Comparison of ENCODE assay signal across 8 mouse cellular contexts in genomic region chr2:157567235-157567961, GRCm38 (mm10). TPM values are rescaled to one million over a fixed set of nuclear protein-coding genes. Genes with fewer than 3 reads are reported as not detected.
A peak's percentile ranks its signal among the peaks of the same experiment; 100 is the strongest.
DNase-seq lines count a peak whose midpoint lies in the region; ATAC-seq and TF ChIP-seq lines count a peak whose summit lies in the region.

No protein-coding gene starts in this region.

- H3K4me3 ChIP-seq in heart, embryonic 11.5 days (ENCODE audit: low read depth, low read length), result no peak overlapping the region; the same call in 1 of the 2 replicates
- H3K4me3 ChIP-seq in G1E (ENCODE audit: low read depth, low read length) (peak overlapping the region; percentile 97), macrophage (ENCODE audit: inconsistent target) (peak overlapping the region; percentile 66)

- 81% methylated on average over 11 of the region's 11 CpGs for WGBS in heart, embryonic 11.5 days (ENCODE audit: insufficient replicate concordance)
- WGBS in macrophage (ENCODE audit: missing documents), result 58% methylated on average over 11 of the region's 11 CpGs

- H3K27me3 ChIP-seq in heart, embryonic 11.5 days (ENCODE audit: control insufficient read depth, insufficient read depth, low read length), result no peaks in the 10 kb centered on the region
- peaks cover 12% of the 10 kb centered on the region for H3K27me3 ChIP-seq in G1E (ENCODE audit: insufficient read depth, low read length)

- H3K4me2 ChIP-seq in heart, embryonic 11.5 days, result peak overlapping the region; percentile 76

- no peak for ATAC-seq in heart, embryonic 11.5 days (replicated peaks; ENCODE audit: insufficient number of reproducible peaks, low FRiP score, low TSS enrichment)
- ATAC-seq in G1E (ENCODE audit: extremely low read depth, insufficient number of reproducible peaks, low FRiP score, poor library complexity, severe bottlenecking), result no peak
- peak; percentile 34 for ATAC-seq in granulocyte monocyte progenitor cell, adult 5-6 weeks (replicated peaks; ENCODE audit: poor library complexity, severe bottlenecking)

- H3K9me3 ChIP-seq in heart, embryonic 11.5 days (replicated peaks; ENCODE audit: control insufficient read depth, low read length), result no peaks in the 10 kb centered on the region
- no peaks in the 10 kb centered on the region for H3K9me3 ChIP-seq in G1E (replicated peaks)

- DNase-seq in heart, postnatal 14 days, result no peak
- peak; percentile 29 for DNase-seq in G1E (ENCODE audit: low spot score)
- no peak for DNase-seq in spleen, adult 12 weeks (ENCODE audit: low spot score)
- DNase-seq in kidney, postnatal 4 days, result no peak
- DNase-seq in cerebellum, adult 9-10 months, result no peak

- intact Hi-C loops in heart, postnatal 14 days (cut with DNase I), result no loop called here

- TF ChIP-seq CTCF in G1E (IDR thresholded peaks at IDR 0.05; ENCODE audit: low read depth, low read length), result no peak

- H3K79me2 ChIP-seq in macrophage (ENCODE audit: inconsistent target), result peaks cover 35% of the 10 kb centered on the region

- H3K4me1 ChIP-seq in heart, embryonic 11.5 days (ENCODE audit: control insufficient read depth, insufficient read depth, low read length), result peaks cover 10% of the 10 kb centered on the region; the same call in 1 of the 2 replicates
- peaks cover 40% of the 10 kb centered on the region for H3K4me1 ChIP-seq in G1E (ENCODE audit: insufficient read depth, low read depth, low read length)

- H3K9ac ChIP-seq in heart, embryonic 11.5 days (ENCODE audit: low read depth, low read length), result no peak overlapping the region; the same call in 1 of the 2 replicates

- H3K27ac ChIP-seq in heart, embryonic 11.5 days (ENCODE audit: low read depth, low read length), result no peak overlapping the region
- H3K27ac ChIP-seq in macrophage, result peak overlapping the region; percentile 99

- peaks cover 1% of the 10 kb centered on the region; the same call in 1 of the 2 replicates for H3K36me3 ChIP-seq in heart, embryonic 11.5 days (ENCODE audit: control insufficient read depth, insufficient read depth, low read length)
- H3K36me3 ChIP-seq in G1E (replicated peaks) (peaks cover 11% of the 10 kb centered on the region), macrophage (ENCODE audit: inconsistent target) (no peaks in the 10 kb centered on the region)

RNA-seq across cellular contexts. Expression of gene Blcap, which starts 3.7 kb away (rescaled TPM):
- 36.5 and 42.1 TPM in 2 replicates for polyA plus RNA-seq in heart, embryonic 11.5 days (2014; fragmentation: Nextera tagmentation; extraction: Ambion mirVana)
- 10 to 100 TPM; 59.0 to 59.5 TPM for total RNA-seq in heart, postnatal 14 days (2021)
- 24.1 and 27.2 TPM in 2 replicates for total RNA-seq in G1E (2014; fragmentation: Nextera tagmentation)
- total RNA-seq in G1E (2017), result 22.0 and 23.3 TPM in 2 replicates
- polyA plus RNA-seq in G1E (2012), result 16.7 and 17.3 TPM in 2 replicates
- total RNA-seq in granulocyte monocyte progenitor cell, adult 5-6 weeks (2014; fragmentation: Nextera tagmentation), result 13.4 and 29.1 TPM in 2 replicates
- total RNA-seq in granulocyte monocyte progenitor cell, adult 5-6 weeks (2017), result 6.7 and 7.9 TPM in 2 replicates
- total RNA-seq in macrophage (2018; cell fraction: chromatin; rRNA removed), result 100 to 1,000 TPM in 15 of 26 experiments, 10 to 100 TPM in 11; 63.6 to 237 (median 104) TPM
- 10 to 100 TPM; 30.1 to 59.7 (median 35.1) TPM for total RNA-seq in macrophage (2018; cell fraction: cytosol; rRNA removed)
- 100 to 1,000 TPM in 16 of 26 experiments, 10 to 100 TPM in 10; 67.5 to 218 (median 104) TPM for total RNA-seq in macrophage (2018; cell fraction: nucleus; rRNA removed)
- polyA plus RNA-seq in macrophage (2018), result 26.4 to 34.7 TPM (median 28.0 TPM) in 3 replicates

RNA-seq across cellular contexts. Expression of gene Nnat, which starts 7.5 kb away (rescaled TPM):
- polyA plus RNA-seq in heart, embryonic 11.5 days (2014; fragmentation: Nextera tagmentation; extraction: Ambion mirVana), result 145 and 201 TPM in 2 replicates
- total RNA-seq in heart, postnatal 14 days (2021), result 1 to 10 TPM; 3.6 to 7.5 TPM
- total RNA-seq in G1E (2014; fragmentation: Nextera tagmentation) (not detected in 2 replicates), G1E (2017) (not detected in 2 replicates)
- polyA plus RNA-seq in G1E (2012) (not detected in 2 replicates), macrophage (2018) (not detected in 3 replicates)
- not detected in 2 replicates for total RNA-seq in granulocyte monocyte progenitor cell, adult 5-6 weeks (2014; fragmentation: Nextera tagmentation)
- not detected in 2 replicates for total RNA-seq in granulocyte monocyte progenitor cell, adult 5-6 weeks (2017)
- total RNA-seq in macrophage (2018; cell fraction: chromatin; rRNA removed), result 1 to 10 TPM in 1 of 26 experiments, not detected in 25; 1.9 TPM
- total RNA-seq in macrophage (2018; cell fraction: cytosol; rRNA removed), result not detected
- under 1 TPM in 2 of 26 experiments, not detected in 24; 0.42 to 0.56 TPM for total RNA-seq in macrophage (2018; cell fraction: nucleus; rRNA removed)

Comparison
In these comparisons a context has a peak if more than half of its experiments do, and no peak if none do; other contexts are left out.
1. RNA of gene Nnat, which starts 7.5 kb away (total RNA-seq): 3.6 to 7.5 TPM in heart, postnatal 14 days; not detected in G1E and not detected in granulocyte monocyte progenitor cell, adult 5-6 weeks; every median in the first group is over 4 times any median in the second.